Mouse (Mus musculus) fibroblast of lung, adult 2 months (primary cell): ENCODE results near the gene Mrpl51.
"Not testable (repeated sequence)": the region's sequence is repeated elsewhere in the genome, so short reads cannot be mapped to it uniquely, and the experiment has no call there.

Source experiments
- DNase-seq: peaks from one replicate; pipeline ENCODE4 v3.0.0-alpha.2; 2011; ENCODE audit warnings: low read depth

Mrpl51 gene

GRCm38 (mm10) chr6:125160558-125160853, 31.1 kb upstream of the Mrpl51 start:
- no peak for DNase-seq

GRCm38 (mm10) chr6:125160854-125161760, 30.5 kb upstream of the Mrpl51 start:
- peak; percentile 79 for DNase-seq

DNA sequence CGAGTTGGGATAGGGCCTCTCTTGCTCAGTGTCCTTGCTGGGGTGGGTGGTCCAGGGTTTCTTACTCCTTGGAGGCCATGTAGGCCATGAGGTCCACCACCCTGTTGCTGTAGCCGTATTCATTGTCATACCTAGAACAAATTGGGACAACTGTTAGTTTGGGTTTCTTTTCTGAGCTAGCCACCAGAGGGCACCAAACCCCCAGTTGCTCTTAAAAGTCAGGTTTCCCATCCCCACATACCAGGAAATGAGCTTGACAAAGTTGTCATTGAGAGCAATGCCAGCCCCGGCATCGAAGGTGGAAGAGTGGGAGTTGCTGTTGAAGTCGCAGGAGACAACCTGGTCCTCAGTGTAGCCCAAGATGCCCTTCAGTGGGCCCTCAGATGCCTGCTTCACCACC, 29.6 kb upstream of the Mrpl51 start:
- not testable (repeated sequence) for DNase-seq

DNA sequence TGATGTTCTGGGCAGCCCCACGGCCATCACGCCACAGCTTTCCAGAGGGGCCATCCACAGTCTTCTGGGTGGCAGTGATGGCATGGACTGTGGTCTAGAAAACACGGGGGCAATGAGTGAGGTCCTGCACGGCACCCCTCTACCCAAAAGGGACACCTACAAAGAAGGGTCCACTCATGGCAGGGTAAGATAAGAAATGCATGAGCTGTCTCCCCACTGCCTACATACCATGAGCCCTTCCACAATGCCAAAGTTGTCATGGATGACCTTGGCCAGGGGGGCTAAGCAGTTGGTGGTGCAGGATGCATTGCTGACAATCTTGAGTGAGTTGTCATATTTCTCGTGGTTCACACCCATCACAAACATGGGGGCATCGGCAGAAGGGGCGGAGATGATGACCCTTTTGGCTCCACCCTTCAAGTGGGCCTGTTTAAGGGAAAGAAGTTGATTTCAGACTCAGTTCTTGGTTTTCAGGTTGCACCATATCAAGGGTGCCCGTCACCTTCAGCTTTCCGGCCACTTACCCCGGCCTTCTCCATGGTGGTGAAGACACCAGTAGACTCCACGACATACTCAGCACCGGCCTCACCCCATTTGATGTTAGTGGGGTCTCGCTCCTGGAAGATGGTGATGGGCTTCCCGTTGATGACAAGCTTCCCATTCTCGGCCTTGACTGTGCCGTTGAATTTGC, 28.8 kb upstream of the Mrpl51 start:
- DNase-seq: not testable (repeated sequence)

DNA sequence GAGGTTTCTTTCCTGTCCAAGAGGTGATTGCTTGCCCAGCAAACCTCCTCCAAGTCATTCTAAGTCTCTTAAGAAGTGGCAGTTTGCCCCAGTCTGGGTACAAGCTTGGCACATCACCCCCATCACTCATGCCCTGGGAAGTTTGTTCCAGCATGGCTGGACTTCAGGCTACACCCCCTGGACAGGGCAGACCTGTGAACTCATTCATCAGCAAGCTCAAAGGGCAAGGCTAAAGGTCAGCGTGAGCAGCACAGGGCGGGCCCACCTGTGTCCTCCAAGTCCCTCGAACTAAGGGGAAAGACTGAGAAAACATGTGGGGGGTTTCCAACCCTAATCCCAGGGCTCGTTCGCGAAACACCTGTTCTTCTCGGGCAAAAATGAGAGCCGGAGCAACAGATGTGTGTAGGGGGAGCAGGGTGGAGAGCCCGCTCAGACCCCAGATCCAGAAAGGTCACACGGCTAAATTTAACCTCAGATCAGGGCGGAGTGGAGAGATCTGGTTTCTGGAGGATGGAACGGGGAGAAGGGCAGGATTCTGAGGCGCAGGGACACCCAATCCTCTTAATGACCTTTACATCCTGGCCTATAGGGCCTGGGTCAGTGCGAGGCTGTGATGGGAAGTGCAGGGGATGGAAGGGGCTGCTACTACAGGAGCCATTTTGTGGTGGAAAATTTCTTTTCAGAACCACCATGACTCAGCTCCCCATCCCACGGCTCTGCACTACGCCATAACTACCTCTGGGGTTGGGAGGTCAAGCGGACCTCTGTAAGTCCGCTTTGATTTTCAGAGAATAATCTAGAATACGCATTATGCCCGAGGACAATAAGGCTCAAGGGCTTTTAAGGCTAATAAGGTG, 27.6 kb upstream of the Mrpl51 start:
- no peak for DNase-seq

- DNase-seq: no peak
These were observed 26.8 kb upstream of the Mrpl51 start for GRCm38 (mm10) chr6:125164672-125165327.

GRCm38 (mm10) chr6:125165328-125165891, 26.2 kb upstream of the Mrpl51 start:
- peak; percentile 87 for DNase-seq

DNA sequence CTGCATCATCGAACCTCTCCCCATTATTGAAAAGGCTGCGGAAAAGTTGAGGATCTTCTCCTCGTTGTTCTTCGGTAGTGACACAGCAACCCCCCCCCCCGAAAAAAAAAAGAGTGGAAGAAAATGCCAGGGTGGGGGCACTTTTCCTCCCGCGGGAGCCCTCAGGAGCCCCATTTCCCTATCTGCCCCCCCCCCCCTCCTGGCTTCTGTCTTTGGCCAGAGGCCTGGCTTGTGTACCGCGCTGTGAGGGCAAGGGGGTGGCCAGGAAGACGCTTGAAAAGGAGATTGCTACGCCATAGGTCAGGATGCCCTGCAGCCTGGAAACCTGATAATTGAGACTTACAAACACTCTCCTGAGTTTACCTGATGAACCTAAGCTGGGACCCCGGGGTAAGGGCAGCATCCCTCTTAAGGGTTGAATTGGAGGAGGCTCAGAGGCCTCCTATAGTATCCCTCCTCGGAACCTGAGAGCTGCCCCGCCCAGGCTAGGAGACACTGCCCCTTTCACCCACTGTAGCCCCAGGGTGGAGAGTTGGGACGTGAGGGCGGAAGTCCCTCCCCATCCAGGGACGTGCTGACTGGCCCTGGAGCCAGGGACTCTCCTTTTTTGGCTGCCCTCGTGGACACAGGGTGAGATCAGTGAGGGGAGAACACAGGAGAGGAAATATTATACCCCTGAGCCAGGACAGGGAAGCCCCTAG, 25.4 kb upstream of the Mrpl51 start, which contains the start of gene Gapdh:
Gene Gapdh, minus strand, starts transcription at position 417 of the 701 bp plus-strand sequence.
- DNase-seq: no peak

DNA sequence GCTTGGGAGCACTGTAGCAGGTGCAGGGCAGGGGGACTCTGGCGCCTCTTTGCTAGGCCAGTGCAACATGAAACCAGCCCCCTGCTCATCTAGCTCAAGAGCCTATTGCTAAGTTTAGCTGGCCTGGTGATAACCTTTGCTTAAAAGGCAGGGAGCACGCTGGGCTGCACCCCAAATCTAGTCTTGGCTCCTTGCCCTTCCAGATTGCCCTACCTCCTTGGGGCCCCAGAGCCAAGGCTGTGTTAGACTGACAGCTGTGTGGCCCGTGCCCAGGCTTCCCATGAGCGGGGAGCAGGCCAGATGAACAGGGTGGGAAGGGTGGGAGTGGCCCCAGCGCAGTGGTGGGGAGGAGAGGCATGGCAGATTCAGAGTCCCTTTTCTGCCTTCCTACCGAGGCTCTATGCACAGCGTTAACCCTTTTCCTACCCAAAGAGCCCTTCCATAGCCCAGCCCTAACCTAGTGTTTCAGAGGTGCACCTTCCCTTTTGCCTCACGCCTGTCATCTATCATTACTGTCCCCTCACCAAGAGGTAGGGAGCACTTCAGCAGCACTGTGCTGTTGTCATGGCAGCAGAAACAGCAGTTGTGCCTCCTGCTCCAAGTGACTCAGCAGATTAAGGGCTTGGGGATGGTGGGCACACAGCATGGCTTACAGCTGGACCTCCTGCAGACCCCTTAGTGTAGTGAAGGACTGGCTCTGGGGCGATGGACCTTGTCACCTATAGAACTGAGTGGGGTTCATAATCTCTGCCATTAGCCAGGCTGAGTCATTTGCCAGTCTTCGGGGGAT, 24.5 kb upstream of the Mrpl51 start:
- DNase-seq: no peak

DNA sequence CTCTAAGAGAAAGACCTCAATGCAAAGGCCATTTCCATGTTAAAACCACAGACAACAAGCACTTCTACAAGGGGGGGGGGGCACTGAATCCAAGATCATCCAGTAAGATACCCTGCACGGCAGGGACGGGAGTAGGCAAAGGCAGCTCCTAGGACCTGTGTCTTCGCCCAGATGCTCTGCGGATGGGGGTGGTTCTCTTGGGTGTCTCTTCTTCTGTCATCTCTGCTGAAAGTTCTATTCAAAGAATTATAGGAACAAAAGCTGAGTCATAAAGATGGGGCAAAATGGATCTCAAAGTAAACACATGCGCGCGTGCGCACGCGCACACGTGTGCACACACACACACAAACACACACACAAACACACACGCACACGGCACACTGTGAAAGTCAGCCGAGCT, 23.5 kb upstream of the Mrpl51 start:
- DNase-seq: no peak

DNA sequence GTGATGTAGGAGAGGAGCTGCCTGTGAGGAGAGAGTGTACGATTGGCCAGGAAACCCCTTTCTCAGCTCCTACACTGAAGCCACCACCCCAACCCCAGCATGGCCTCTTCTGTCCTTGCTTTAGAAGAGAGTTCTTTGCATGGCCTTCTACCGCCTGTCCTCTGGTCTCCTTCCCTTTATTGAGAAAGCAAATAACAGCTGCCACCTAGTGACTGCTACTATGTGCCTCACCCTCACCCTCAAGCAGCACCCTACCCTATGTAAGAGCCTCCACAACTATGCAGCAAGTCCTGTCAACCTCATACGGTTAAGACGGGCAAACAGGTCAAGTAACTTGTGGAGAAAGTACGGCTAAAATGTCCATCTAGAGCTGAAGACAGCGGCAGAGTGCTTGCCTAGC, 21.4 kb upstream of the Mrpl51 start:
- no peak for DNase-seq

GRCm38 (mm10) chr6:125172474-125172873, 19.1 kb upstream of the Mrpl51 start:
- no peak for DNase-seq

- DNase-seq: no peak
These were observed 18.3 kb upstream of the Mrpl51 start for GRCm38 (mm10) chr6:125173256-125173655.

- DNase-seq: no peak
These were observed 16.1 kb upstream of the Mrpl51 start for GRCm38 (mm10) chr6:125175469-125175868.

DNA sequence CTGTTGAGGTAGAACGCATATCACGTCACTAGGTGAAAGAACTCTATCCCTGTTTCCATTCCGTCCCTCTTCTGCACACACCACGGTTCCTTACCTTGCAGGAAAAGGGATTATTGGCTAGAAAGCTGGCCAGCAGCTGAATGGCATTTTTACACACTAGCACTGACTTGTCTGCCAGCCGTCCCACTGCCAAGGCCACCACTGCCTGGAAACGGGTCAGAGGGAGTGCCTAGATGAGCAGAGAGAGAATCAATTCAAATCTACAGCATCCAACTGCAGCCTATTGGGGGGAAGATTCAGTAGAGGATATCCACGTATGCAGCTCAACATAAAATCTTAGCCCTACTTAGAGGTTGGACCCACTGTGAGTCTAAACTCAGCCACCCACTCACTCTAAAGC, 12.0 kb upstream of the Mrpl51 start:
- DNase-seq: no peak

DNA sequence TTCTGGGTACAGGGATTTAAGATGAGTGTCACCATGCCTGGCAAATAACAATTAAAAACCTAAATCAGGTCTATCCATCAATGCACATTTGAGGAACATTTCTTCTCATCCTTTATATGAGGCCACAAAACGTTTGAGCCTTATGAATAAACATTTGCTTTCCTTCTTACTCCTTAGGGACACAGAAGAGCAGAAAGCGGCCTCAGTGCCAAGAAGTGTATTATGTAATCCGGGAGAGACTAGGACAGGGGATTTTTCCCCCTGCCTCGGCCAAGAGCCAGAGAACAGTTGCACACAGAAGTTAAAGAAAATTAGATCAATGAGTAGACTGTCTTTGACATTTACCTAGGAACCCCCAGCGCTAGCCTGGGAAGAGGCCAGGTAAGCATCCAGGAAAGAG, 9.5 kb upstream of the Mrpl51 start:
- DNase-seq: no peak

- no peak for DNase-seq
These were observed 5.4 kb upstream of the Mrpl51 start for GRCm38 (mm10) chr6:125186203-125186602.

DNA sequence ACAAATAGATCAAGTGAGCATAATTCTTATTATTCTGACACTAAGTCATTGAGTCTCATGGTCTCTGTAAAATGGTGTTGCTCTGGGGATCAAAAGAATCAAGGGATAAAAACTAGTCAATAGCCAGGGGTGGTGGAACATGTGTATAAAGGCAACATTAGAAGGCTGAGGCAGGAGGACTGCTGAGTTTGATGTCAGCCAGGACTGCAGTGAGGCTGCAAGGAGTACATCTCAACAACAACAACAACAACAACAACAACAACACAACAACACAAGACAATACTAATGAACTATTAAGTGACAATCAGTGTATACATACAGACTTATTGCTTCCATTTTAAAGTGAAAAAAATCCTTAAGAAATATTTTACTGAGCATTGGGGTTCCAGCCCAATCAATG, 785 bp upstream of the Mrpl51 start:
- DNase-seq: no peak

DNA sequence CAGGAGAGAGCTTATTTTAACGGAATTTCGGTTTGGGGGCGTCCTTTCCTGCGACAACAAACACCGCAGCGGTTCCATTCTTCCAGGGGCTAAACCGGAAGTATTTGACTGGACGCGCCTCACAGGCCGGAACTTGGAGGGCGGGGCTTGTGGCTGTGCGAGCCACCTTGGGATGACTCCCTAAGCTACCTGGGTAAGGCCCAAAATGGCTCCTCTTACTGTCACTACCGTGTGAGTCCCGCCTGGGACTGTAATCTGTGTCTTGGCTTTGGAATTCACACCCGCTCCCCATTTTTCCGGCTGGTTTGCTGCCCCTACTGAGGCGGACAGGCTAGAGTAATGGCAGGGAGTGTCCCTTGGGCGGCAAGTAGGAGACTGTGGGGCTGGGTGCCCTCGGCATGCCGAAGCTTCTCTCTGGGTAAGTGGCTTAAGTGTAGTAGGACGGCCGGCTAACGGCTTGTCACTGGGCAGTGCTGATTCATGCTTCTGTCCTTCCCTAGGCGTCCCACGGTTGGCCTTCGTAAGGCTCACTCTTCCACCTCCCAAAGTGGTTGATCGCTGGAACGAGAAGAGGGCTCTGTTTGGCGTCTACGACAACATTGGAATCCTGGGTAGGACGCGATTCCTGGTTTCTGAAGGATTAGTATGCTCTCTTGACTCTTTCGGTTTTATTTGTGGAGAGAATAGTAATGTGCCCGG, 564 bp downstream of the Mrpl51 start:
- peak; percentile 57 for DNase-seq

GRCm38 (mm10) chr6:125192841-125193240, 1.2 kb downstream of the Mrpl51 start:
- no peak for DNase-seq
